Mouse (Mus musculus) heart, embryonic 15.5 days (tissue): Measurements from ENCODE around the gene Hrh2. TPM values are rescaled to one million over a fixed set of nuclear protein-coding genes. Genes with fewer than 3 reads are reported as not detected.

Source experiments
- ATAC-seq: fragments of 200-750 bp; cut with Nextera tagmentation; replicated peaks from 2 replicates; pipeline ENCODE4 v1.8.0; 2017; ENCODE audit warnings: low read depth, moderate TSS enrichment; ENCODE audit not compliant: insufficient number of reproducible peaks, insufficient read depth, low FRiP score
- H3K27ac ChIP-seq: fragments of 300-500 bp; sonication (generic); 2 replicates; pipeline ENCODE4 v1.5.1; 2015; ENCODE audit warnings: mild to moderate bottlenecking, inconsistent platforms
- H3K27me3 ChIP-seq: fragments of 300-500 bp; sonication (generic); 2 replicates; pipeline ENCODE4 v1.6.1; 2015; ENCODE audit warnings: inconsistent platforms
- H3K36me3 ChIP-seq: fragments of 300-500 bp; sonication (generic); 2 replicates; pipeline ENCODE4 v1.6.1; 2015; ENCODE audit warnings: mild to moderate bottlenecking, inconsistent platforms
- H3K4me1 ChIP-seq: fragments of 300-500 bp; sonication (generic); replicated peaks from 2 replicates; pipeline ENCODE4 v1.6.1; 2015; ENCODE audit warnings: inconsistent platforms
- H3K4me2 ChIP-seq: fragments of 300-500 bp; sonication (generic); 2 replicates; pipeline ENCODE4 v1.6.1; 2015; ENCODE audit warnings: inconsistent platforms, mild to moderate bottlenecking, moderate library complexity
- H3K4me3 ChIP-seq: fragments of 300-500 bp; sonication (generic); 2 replicates; pipeline ENCODE4 v1.5.1; 2015; ENCODE audit warnings: mild to moderate bottlenecking, inconsistent platforms
- H3K9ac ChIP-seq: fragments of 300-500 bp; sonication (generic); 2 replicates; pipeline ENCODE4 v1.6.1; 2015; ENCODE audit warnings: mild to moderate bottlenecking, inconsistent platforms
- H3K9me3 ChIP-seq: fragments of 300-500 bp; sonication (generic); replicated peaks from 2 replicates; pipeline ENCODE4 v1.6.1; 2016; ENCODE audit warnings: inconsistent platforms
- WGBS: fragments of 180-500 bp; shearing (Covaris S2); methylation state at CpG from one replicate; pipeline ENCODE4 v1.1.7; 2015; ENCODE audit warnings: mixed read lengths; 5-methylcytosine and 5-hydroxymethylcytosine counted together
- polyA plus RNA-seq: library from polyadenylated mRNA; unstranded; fragments of >200 nt; fragmentation: Nextera tagmentation; extraction: Ambion mirVana; gene quantifications from 2 replicates; pipeline ENCODE4 v1.2.1, GENCODE M21; 2015

The Hrh2 gene
- polyA plus RNA-seq, 1 experiment from 2014 or later = 0.04 TPM

- Histone ChIP-seq H3K27ac (no peak overlapping the region), H3K4me2 (no peak overlapping the region), H3K4me1 (no peaks in the 10 kb centered on the region), H3K9ac (no peak overlapping the region), H3K4me3 (no peak overlapping the region), H3K36me3 (no peaks in the 10 kb centered on the region), H3K9me3 (no peaks in the 10 kb centered on the region), H3K27me3 (0 out of 2 replicates have a peak, but pooled peaks cover 8% of the 10 kb centered on the region)
- 73% methylated on average over 8 of the region's 8 CpGs for WGBS
- ATAC-seq = no peak
Observed at GRCm38 (mm10) chr13:54163363-54163762, 28.6 kb upstream of the Hrh2 start.

DNA sequence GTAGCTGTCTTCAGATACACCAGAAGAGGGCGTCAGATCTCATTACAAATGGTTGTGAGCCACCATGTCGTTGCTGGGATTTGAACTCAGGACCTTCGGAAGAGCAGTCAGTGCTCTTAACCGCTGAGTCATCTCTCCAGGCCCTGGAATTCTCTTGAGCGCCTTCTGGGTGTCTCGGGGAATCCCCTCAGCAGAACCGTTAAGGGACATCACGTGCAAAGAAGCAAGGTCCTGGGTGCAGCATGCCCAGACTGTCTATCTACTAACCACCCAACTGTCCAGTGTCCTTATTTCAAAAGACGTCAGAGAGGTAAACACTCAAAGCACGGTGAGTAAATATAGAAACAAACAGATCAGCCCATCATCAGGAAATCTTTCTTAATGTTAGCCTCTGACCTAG lies 27.5 kb upstream of the Hrh2 start:
- Histone ChIP-seq H3K27me3 (0 out of 2 replicates have a peak, but pooled peaks cover 8% of the 10 kb centered on the region), H3K9me3 (no peaks in the 10 kb centered on the region), H3K4me3 (no peak overlapping the region), H3K27ac (no peak overlapping the region), H3K36me3 (no peaks in the 10 kb centered on the region), H3K4me1 (no peaks in the 10 kb centered on the region), H3K9ac (no peak overlapping the region), H3K4me2 (no peak overlapping the region)
- no peak for ATAC-seq
- WGBS = 82% methylated on average over 10 of the region's 10 CpGs

DNA sequence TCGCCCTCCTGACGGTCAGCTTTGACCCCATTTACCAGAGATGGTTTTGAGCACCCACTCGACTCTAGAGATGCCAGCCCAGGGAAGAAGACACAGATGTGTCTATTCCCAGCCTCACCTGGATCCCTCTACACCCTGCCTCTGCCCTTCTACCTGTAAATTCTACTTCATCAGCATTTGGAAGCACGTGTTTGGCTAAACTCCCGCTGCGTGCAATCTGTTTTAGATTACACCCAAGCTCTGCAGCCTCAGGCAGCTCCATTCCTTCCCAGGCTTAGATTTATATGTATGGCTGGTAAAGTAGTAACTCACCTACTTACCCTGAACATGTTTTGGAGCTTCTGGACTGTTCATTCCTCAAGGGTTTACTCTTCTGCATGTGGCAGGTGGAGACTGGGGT lies 26.9 kb upstream of the Hrh2 start:
- no peak overlapping the region for H3K27ac ChIP-seq
- WGBS = 66% methylated on average over 6 of the region's 6 CpGs
- no peaks in the 10 kb centered on the region for H3K4me1 ChIP-seq
- ATAC-seq = no peak
- H3K4me3 ChIP-seq = no peak overlapping the region
- no peaks in the 10 kb centered on the region for H3K36me3 ChIP-seq
- 0 out of 2 replicates have a peak, but pooled peaks cover 4% of the 10 kb centered on the region for H3K27me3 ChIP-seq
- no peak overlapping the region for H3K9ac ChIP-seq
- H3K9me3 ChIP-seq = no peaks in the 10 kb centered on the region
- no peak overlapping the region for H3K4me2 ChIP-seq

- H3K4me1 ChIP-seq = no peaks in the 10 kb centered on the region
- H3K9me3 ChIP-seq = no peaks in the 10 kb centered on the region
- H3K27me3 ChIP-seq = 0 out of 2 replicates have a peak, but pooled peaks cover 4% of the 10 kb centered on the region
Observed at GRCm38 (mm10) chr13:54165765-54166164, 26.2 kb upstream of the Hrh2 start.

GRCm38 (mm10) chr13:54167036-54167435 lies 24.9 kb upstream of the Hrh2 start:
- Histone ChIP-seq H3K36me3 (no peaks in the 10 kb centered on the region), H3K4me1 (no peaks in the 10 kb centered on the region), H3K4me2 (no peak overlapping the region), H3K9me3 (no peaks in the 10 kb centered on the region), H3K9ac (no peak overlapping the region), H3K27ac (no peak overlapping the region), H3K4me3 (no peak overlapping the region), H3K27me3 (0 out of 2 replicates have a peak, but pooled peaks cover 3% of the 10 kb centered on the region)
- no peak for ATAC-seq
- 79% methylated on average over 2 of the region's 2 CpGs for WGBS

More at GRCm38 (mm10) chr13:54165765-54166164, 26.2 kb upstream of the Hrh2 start:
- Histone ChIP-seq H3K9ac (no peak overlapping the region), H3K36me3 (no peaks in the 10 kb centered on the region), H3K27ac (no peak overlapping the region), H3K4me3 (no peak overlapping the region), H3K4me2 (no peak overlapping the region)
- 74% methylated on average over 6 of the region's 6 CpGs for WGBS
- no peak for ATAC-seq

GRCm38 (mm10) chr13:54168675-54169074 lies 23.3 kb upstream of the Hrh2 start:
- Histone ChIP-seq H3K4me3 (no peak overlapping the region), H3K4me2 (no peak overlapping the region), H3K36me3 (no peaks in the 10 kb centered on the region), H3K9ac (no peak overlapping the region), H3K4me1 (no peaks in the 10 kb centered on the region), H3K27me3 (0 out of 2 replicates have a peak, but pooled peaks cover 4% of the 10 kb centered on the region), H3K9me3 (no peaks in the 10 kb centered on the region), H3K27ac (no peak overlapping the region)
- whole genome bisulfite sequencing = 49% methylated on average over 8 of the region's 8 CpGs
- ATAC-seq = no peak

DNA sequence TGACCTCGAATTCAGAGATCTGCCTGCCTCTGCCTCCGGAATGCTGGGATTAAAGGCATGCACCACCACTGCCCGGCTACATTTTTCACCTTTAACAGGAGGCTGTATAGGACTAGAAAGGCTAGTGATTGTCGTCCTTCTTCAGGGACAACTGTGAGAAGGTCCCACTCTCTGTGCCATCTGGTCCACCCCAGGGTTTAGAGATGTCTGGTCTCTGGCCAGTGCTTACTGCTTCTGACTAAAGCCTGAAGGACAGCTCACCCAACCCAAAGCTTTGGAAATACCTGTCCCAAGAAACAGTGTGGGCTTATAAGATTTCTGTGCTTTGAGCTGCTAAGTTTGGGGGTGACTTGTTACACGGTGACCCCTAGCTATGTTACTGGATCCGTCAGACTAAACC lies 21.6 kb upstream of the Hrh2 start:
- no peak overlapping the region for H3K4me3 ChIP-seq
- WGBS = 81% methylated on average over 6 of the region's 6 CpGs
- no peak for ATAC-seq

DNA sequence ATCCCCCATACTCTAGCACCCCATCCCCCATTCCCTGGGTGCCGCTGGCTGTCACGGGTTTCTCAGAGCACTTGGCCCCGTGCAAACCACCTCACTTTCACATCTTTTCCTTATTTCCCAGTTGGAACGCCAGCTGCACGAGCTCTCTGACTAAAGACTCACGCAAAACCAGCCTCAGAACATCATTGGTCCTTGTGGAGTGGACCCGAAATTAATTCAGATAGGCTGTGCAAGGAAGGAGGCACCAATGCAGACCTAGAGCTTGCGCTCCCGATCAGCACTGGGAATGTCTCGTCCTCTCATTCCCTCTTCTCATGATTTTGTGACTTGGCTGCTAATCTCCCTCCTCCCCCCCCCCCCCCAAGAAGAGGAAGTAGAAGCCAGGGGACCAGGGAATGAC lies 20.6 kb upstream of the Hrh2 start:
- ATAC-seq = no peak
- Histone ChIP-seq H3K4me3 (no peak overlapping the region), H3K27ac (no peak overlapping the region), H3K27me3 (0 out of 2 replicates have a peak, but pooled peaks cover 4% of the 10 kb centered on the region), H3K4me2 (no peak overlapping the region), H3K4me1 (no peaks in the 10 kb centered on the region), H3K9ac (no peak overlapping the region), H3K36me3 (no peaks in the 10 kb centered on the region), H3K9me3 (no peaks in the 10 kb centered on the region)
- WGBS = 68% methylated on average over 10 of the region's 10 CpGs

More for the DNA sequence above, 21.6 kb upstream of the Hrh2 start:
- Histone ChIP-seq H3K9ac (no peak overlapping the region), H3K27me3 (0 out of 2 replicates have a peak, but pooled peaks cover 4% of the 10 kb centered on the region), H3K27ac (no peak overlapping the region), H3K4me1 (no peaks in the 10 kb centered on the region), H3K9me3 (no peaks in the 10 kb centered on the region), H3K4me2 (no peak overlapping the region), H3K36me3 (no peaks in the 10 kb centered on the region)

DNA sequence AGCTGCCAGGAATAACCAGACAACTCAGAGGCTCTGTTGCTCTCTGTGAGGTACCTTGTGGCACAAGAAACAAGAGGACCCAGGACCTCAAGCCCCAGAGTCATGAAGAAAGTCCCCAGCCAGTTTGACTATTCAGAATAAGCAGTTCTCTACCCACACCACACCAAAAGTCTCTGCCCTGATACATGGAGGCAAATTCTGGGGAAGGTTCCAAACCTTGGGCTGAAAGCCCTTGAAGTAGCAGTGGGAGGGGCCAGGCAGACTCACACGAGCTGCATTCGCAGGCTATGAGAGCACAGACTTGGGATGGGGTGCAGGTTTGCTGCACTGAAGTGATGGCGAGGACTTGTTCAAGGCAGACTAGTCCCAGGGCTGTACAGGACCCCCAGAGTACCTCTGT lies 20.2 kb upstream of the Hrh2 start:
- Histone ChIP-seq H3K9ac (no peak overlapping the region), H3K9me3 (no peaks in the 10 kb centered on the region), H3K27me3 (0 out of 2 replicates have a peak, but pooled peaks cover 4% of the 10 kb centered on the region), H3K4me3 (no peak overlapping the region), H3K36me3 (no peaks in the 10 kb centered on the region), H3K4me2 (no peak overlapping the region), H3K4me1 (no peaks in the 10 kb centered on the region), H3K27ac (no peak overlapping the region)
- ATAC-seq = no peak
- WGBS = 51% methylated on average over 3 of the region's 3 CpGs

DNA sequence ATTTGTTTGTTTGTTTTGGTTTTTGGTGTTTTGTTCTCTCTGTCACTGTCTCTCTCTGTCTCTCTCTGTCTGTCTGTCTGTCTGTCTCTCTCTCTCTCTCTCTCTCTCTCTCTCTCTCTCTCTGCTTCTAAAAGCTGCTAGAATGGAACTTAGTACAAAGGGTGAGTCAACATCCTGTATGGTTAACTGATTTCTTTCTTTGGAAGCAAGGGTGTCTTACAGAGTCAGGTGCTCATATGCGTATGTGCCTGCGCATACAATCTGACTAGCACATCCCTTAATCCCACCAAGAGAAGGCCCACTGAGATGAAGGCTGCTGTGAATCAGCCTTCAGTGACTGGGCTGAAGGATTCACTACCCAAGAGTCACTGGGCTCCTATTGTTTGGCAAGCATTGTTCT lies 18.0 kb upstream of the Hrh2 start:
- Histone ChIP-seq H3K27ac (no peak overlapping the region), H3K4me2 (no peak overlapping the region), H3K4me3 (no peak overlapping the region), H3K27me3 (0 out of 2 replicates have a peak, but pooled peaks cover 4% of the 10 kb centered on the region), H3K36me3 (no peaks in the 10 kb centered on the region), H3K9me3 (no peaks in the 10 kb centered on the region), H3K9ac (no peak overlapping the region), H3K4me1 (peaks cover 7% of the 10 kb centered on the region; the same call in 1 of the 2 replicates)
- no peak for ATAC-seq
- 91% methylated on average over 2 of the region's 2 CpGs for WGBS

DNA sequence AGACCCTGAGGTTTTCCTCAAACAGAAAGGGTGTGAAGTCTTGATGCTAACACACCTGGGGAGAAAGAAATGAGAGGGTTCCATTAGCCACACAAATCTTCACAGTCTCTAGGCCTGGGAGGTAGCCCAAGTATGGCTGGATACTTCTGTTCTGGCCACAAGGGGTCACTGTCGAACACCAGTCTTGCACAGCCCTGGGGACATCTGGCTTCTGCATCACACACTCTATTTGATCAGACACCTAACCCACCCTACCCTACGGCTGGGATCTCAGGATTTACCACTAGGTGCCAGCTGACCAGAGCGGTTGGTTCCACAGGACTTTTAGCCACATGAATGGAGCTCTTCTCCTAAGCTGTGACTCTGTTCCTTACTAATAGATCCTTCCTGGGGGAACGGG lies 17.2 kb upstream of the Hrh2 start:
- Histone ChIP-seq H3K4me1 (peaks cover 7% of the 10 kb centered on the region; the same call in 1 of the 2 replicates), H3K27me3 (0 out of 2 replicates have a peak, but pooled peaks cover 4% of the 10 kb centered on the region), H3K4me3 (no peak overlapping the region), H3K36me3 (no peaks in the 10 kb centered on the region), H3K4me2 (no peak overlapping the region), H3K9ac (no peak overlapping the region), H3K9me3 (no peaks in the 10 kb centered on the region), H3K27ac (no peak overlapping the region)
- WGBS = 83% methylated on average over 4 of the region's 4 CpGs
- ATAC-seq = no peak

- no peak for ATAC-seq
- no peaks in the 10 kb centered on the region for H3K9me3 ChIP-seq
- H3K27ac ChIP-seq = no peak overlapping the region
- peaks cover 7% of the 10 kb centered on the region; the same call in 1 of the 2 replicates for H3K4me1 ChIP-seq
- no peak overlapping the region for H3K4me3 ChIP-seq
- no peak overlapping the region for H3K9ac ChIP-seq
- H3K4me2 ChIP-seq = no peak overlapping the region
- WGBS = 60% methylated on average over 8 of the region's 8 CpGs
- H3K27me3 ChIP-seq = 0 out of 2 replicates have a peak, but pooled peaks cover 4% of the 10 kb centered on the region
- no peaks in the 10 kb centered on the region for H3K36me3 ChIP-seq
Observed at GRCm38 (mm10) chr13:54175426-54175825, 16.5 kb upstream of the Hrh2 start.
